Mouse (Mus musculus) heart, postnatal 10 days (tissue): ENCODE measurements around the gene Rem1. TPM values are rescaled to one million over a fixed set of nuclear protein-coding genes. Genes with fewer than 3 reads are reported as not detected.
"Not testable (repeated sequence)": the region's sequence is repeated elsewhere in the genome, so short reads cannot be mapped to it uniquely, and the experiment has no call there.

Experiments used
- DNase-seq, 2 experiments: peaks; one replicate each; pipeline ENCODE4 v3.0.0; 2021
- intact Hi-C: fragments of 180-260 bp; cut with DNase I; formaldehyde crosslinking; loops from one replicate; pipeline ENCODE4 v1.15.1; 2025
- total RNA-seq, 2 experiments: library from RNA; stranded (reverse); gene quantifications; 2 replicates each; pipeline ENCODE4 v1.2.3; 2021

The Rem1 gene
- total RNA-seq, 2 experiments from 2014 or later = 12.9 to 15.3 TPM

- no peak for DNase-seq
- intact Hi-C loops = loop anchor here (5.0 kb wide), 1 partner anchor 208 kb away; the partner anchor contains the start of gene Bcl2l1
Measured at GRCm38 (mm10) chr2:152624566-152624965, 2.2 kb upstream of the Rem1 start.

- intact Hi-C loops = no loop called here
Measured at GRCm38 (mm10) chr2:152625256-152625655, 1.5 kb upstream of the Rem1 start.

GRCm38 (mm10) chr2:152628066-152628465 is 1.3 kb downstream of the Rem1 start:
- peak; percentile 37 to 51 for DNase-seq
- intact Hi-C loops = no loop called here

More at GRCm38 (mm10) chr2:152625256-152625655, 1.5 kb upstream of the Rem1 start:
- no peak for DNase-seq

- DNase-seq = no peak
- intact Hi-C loops = no loop called here
Measured at GRCm38 (mm10) chr2:152629239-152629638, 2.5 kb downstream of the Rem1 start.

- no peak for DNase-seq
- intact Hi-C loops = no loop called here
Measured at GRCm38 (mm10) chr2:152629904-152630303, 3.2 kb downstream of the Rem1 start.

- intact Hi-C loops = no loop called here
- no peak for DNase-seq
Measured at GRCm38 (mm10) chr2:152633334-152633733, 6.6 kb downstream of the Rem1 start.

- intact Hi-C loops = no loop called here
- no peak for DNase-seq
Measured at GRCm38 (mm10) chr2:152634311-152634710, 7.6 kb downstream of the Rem1 start.

GRCm38 (mm10) chr2:152636246-152637005 is 9.7 kb downstream of the Rem1 start:
- intact Hi-C loops = no loop called here
- DNase-seq = peak; percentile 89

- intact Hi-C loops = no loop called here
- DNase-seq = no peak
Measured at GRCm38 (mm10) chr2:152637006-152637322, 10.2 kb downstream of the Rem1 start.

- intact Hi-C loops = no loop called here
- DNase-seq = no peak
Measured at GRCm38 (mm10) chr2:152637381-152637780, 10.6 kb downstream of the Rem1 start.

- intact Hi-C loops = no loop called here
- DNase-seq = no peak
Measured at GRCm38 (mm10) chr2:152638865-152639264, 12.1 kb downstream of the Rem1 start.

GRCm38 (mm10) chr2:152639406-152640113 is 12.8 kb downstream of the Rem1 start:
- intact Hi-C loops = no loop called here
- DNase-seq = peak; percentile 71 to 75

GRCm38 (mm10) chr2:152652901-152653620 is 26.3 kb downstream of the Rem1 start:
- DNase-seq = peak; percentile 69 to 71

GRCm38 (mm10) chr2:152653874-152654715 is 27.3 kb downstream of the Rem1 start:
- peak in 1 of 2 experiments; percentile 58 for DNase-seq
- intact Hi-C loops = no loop called here

More at GRCm38 (mm10) chr2:152652901-152653620, 26.3 kb downstream of the Rem1 start:
- intact Hi-C loops = no loop called here

- DNase-seq = peak in 1 of 2 experiments; percentile 62
- intact Hi-C loops = loop anchor here (1.0 to 5.0 kb wide), 2 partner anchors 42 to 105 kb away; no protein-coding TSS in a partner anchor
Measured at GRCm38 (mm10) chr2:152657398-152657797, 30.6 kb downstream of the Rem1 start.

GRCm38 (mm10) chr2:152661163-152661562 is 34.4 kb downstream of the Rem1 start:
- DNase-seq = no peak
- intact Hi-C loops = no loop called here

GRCm38 (mm10) chr2:152666191-152666590 is 39.4 kb downstream of the Rem1 start:
- DNase-seq, intact Hi-C loops: not testable (repeated sequence)

- intact Hi-C loops = loop anchor here (1.0 kb wide), 1 partner anchor 27 kb away; no protein-coding TSS in a partner anchor
- DNase-seq = peak; percentile 93 to 97
Measured at GRCm38 (mm10) chr2:152669256-152669638, 42.5 kb downstream of the Rem1 start, which contains the start of gene H13. Gene H13, plus strand, starts transcription at chr2:152669461.

- peak; percentile 53 to 57 for DNase-seq
- intact Hi-C loops = loop anchor here (1.0 kb wide), 1 partner anchor 26 kb away; no protein-coding TSS in a partner anchor
Measured at GRCm38 (mm10) chr2:152669639-152670484, 43.1 kb downstream of the Rem1 start.
